Mouse (Mus musculus) lung, postnatal 10 days (tissue): ENCODE results near the gene St13.

Experiments
- DNase-seq: peaks from one replicate; pipeline ENCODE4 v3.0.0; 2021

Gene St13

DNA sequence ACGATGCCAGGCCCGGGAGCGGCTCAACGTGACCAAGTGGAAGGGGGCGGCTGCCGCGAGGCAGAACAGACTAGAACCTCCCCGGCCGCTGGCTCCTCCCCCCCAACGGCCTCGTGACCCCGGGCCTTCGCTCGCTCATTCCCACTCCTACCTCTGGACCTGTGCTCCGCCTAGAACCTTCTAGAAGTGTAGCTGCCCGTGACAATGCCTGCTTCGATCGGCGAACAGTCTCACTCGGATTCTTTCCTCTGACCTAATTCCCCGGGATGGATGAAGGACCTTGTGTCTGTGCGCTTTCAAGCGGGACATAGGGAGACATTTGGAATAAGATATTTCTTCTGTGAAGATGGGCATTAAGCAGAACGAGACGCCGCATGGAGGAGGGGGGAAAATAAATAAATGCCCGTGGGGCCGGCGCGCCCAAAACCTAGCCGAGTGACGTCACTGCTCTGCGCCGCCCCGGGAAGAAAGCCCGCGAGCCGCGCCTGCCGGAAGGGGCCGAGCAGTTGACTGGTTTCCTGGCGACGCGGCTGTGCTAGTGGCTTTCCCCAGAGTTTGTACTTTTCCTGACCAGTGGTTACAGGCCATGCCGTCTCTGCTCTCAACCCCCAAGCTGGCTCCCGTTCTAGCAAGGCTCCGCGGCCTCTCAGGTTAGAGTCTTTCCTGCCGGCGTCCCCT, at the start of gene St13, which contains the start of gene Xpnpep3:
St13 (minus strand) TSS at position 440 of the 678 bp plus-strand sequence.
Xpnpep3 (plus strand) TSS at position 501 of the 678 bp plus-strand sequence.
- DNase-seq = peak; percentile 99

DNA sequence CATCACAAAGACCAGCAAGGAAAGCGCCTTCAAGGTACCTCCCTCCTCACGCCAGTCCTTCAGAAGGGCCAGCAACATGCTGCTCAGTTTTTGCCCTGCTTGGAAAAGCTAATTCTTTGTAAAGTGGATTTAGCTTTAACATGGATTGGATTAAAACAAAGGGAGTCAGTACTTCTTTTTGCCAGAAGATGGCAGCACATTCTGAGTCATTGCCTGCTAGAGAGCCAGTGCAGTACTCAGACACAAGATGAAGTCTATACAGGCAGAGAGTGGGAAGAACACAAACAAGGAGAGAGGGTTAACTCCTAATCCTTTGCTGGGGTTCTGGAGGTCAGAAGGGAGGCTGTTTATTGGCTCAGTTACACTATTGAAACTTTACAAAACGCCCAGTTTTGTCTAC, 48.6 kb upstream of the St13 start:
- DNase-seq = peak; percentile 84

DNA sequence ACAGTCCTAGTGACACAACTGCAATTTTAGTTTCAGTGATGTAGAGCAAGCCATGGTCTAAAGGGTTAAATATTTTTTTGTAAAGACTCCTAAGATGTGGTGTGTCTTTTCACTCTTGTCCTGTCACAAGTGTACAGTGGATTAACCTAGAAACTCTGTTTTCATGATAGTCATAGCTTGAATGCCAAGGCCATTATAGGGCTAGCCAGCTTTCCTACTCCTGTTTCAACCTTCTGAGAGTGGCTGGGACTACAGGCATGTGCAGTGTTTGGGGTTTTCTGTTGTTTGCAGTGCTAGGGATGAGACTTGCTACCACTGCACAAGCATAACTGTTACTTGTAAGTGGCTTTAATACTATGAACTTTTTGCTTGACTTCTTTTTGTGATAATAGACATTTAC, 39.4 kb upstream of the St13 start:
- DNase-seq = no peak

DNA sequence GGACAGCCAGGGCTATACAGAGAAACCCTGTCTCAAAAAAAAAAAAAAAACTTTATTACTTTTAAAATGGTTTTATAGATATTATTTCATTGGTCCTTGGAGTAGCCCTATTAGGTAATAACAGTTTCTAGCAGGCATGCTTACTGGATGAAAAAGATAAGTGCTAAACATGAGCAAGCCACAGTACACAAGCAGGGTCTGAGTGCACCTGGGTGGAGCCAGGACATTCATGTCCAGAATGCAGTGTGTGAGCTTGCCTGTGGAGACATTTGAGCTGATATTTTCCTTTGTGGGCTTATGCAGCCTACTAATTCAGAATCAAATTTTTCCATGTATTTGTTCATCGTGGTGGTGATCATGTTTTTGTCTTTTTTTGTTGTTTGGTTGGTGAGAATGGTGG, 38.5 kb upstream of the St13 start:
- no peak for DNase-seq

DNA sequence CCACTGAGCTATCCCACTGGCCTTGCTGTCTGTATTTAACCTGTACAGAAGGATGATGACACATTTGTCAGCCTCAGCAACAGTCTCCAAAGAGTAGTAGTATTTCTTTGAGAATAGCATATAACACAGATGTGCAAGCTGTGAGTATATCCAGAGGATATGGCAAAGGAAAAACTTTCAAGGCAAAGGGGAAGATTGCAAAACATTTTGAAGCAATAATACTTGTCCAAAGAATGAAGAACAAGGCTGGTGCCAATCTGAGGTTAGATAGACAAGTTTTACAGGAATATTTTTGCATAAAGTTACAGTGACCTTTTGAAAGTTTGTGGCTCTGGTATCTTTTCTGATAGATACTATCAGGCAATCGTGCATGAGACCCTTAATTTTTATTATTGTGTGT, 31.3 kb upstream of the St13 start:
- no peak for DNase-seq

DNA sequence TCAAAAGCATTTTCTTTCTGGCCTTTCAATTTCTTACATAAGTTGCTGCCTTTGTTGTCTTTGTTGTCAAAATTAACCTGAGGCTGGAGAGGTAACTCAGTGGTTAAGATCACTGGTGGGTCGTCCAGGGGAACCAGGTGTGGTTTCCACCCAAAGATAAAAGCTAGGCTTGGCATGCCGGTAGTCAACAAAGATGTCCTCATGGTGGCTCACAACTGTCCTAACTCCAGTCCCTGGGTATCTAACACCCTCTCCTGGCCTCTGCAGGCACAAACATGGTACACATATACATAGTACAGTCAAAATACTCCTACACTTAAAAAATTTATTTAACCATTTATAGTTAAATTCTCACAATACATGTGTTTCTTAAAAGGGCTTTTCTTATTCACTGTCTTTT, 28.1 kb upstream of the St13 start:
- no peak for DNase-seq

- DNase-seq = no peak
Observed at GRCm38 (mm10) chr15:81425311-81425710, 25.4 kb upstream of the St13 start.

GRCm38 (mm10) chr15:81422156-81422681, 22.3 kb upstream of the St13 start:
- peak; percentile 5 for DNase-seq

DNA sequence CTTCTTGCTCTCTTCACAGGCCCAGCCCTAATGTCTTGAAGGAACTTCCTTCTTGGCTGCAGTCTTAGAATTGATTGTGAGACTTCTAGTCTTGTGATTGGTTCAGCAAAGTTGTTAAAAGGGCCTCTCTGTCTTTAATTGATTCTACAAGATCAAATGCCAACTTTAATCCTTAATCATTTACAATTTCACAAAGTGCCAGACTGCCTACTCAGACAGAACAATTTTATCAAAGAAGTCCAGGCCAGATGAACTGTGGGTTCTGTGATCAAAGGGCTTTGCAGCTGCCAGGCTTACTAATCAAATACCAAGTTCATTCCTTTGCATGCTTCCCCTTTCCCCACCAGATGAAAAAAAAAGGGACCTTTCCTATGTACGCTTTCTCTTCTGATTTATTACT, 21.6 kb upstream of the St13 start:
- peak; percentile 5 for DNase-seq

DNA sequence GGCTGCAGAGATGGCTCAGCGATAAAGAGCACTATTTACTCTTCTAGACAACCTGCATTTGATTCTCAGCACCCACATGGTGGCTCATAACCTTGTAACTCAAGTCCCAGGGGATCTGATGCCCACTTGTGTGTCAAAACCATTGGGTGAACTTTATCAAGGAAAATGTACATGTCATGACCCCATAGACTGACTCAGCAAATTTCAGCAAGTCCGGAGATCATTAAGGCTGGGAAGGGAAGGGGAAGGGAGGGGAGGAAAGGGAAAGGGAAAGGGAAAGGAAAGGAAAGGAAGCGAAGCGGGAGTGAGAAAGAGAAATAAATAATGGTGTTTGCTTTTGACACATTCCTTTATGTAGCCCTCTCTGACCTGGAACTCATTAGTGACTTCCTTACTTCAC, 18.2 kb upstream of the St13 start:
- no peak for DNase-seq

GRCm38 (mm10) chr15:81416763-81417310, 17.0 kb upstream of the St13 start:
- DNase-seq = peak; percentile 83

GRCm38 (mm10) chr15:81408199-81408598, 8.3 kb upstream of the St13 start, which contains the start of gene Dnajb7:
Gene Dnajb7, minus strand, starts transcription at chr15:81408299.
- no peak for DNase-seq

- no peak for DNase-seq
Observed at GRCm38 (mm10) chr15:81405008-81405407, 5.1 kb upstream of the St13 start.

- no peak for DNase-seq
Observed at GRCm38 (mm10) chr15:81399297-81399637, 610 bp downstream of the St13 start.

- DNase-seq = no peak
Observed at GRCm38 (mm10) chr15:81398189-81398588, 1.7 kb downstream of the St13 start.

DNA sequence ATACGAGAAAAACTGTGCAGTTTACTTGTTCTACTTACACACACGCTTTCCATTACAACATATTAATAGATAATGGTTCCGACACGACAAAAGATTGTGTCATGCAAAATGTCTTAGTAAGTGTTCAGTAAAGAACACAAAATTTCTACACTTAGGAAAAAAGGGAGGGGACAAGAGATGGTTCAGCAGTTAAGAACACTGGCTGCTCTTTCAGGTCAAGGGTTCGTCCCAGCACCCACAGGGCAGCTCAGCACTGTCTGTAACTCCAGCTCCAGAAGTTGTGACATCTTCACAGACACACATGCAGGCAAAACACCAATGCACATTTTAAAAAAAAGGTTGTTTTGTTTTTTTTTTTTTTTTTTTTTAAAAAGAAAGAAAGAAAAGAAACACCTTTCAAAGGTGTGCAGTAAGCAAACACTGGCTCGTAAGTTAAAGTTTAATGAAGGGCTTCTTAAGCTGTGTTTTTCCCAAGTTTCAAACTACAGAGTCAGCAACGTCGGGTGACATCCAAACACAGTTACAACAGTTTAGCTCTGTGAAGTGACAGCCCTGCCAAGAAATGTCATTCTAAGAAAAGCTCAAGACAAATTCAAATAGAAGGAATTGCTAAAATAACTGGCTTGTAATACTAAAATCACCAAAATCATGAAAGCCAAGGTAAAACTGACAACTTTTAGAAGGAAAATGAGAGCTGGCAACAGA, 5.5 kb downstream of the St13 start:
- DNase-seq = peak; percentile 3

GRCm38 (mm10) chr15:81392997-81393396, 6.9 kb downstream of the St13 start:
- peak; percentile 11 for DNase-seq

DNA sequence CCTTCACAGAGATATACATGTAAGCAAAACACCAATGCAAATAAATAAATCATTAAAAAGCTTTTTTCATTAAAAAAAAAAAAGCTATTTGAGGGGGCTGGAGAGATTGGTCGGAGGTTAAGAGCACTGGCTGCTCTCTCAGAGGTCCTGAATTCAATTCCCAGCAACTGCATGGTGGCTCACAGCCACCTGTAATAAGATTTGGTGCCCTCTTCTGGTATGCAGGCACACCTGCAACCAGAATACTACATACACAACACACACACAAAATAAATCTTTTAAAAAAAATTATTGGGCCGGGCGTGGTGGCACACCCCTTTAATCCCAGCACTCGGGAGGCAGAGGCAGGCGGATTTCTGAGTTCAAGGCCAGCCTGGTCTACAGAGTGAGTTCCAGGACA, 13.6 kb downstream of the St13 start:
- no peak for DNase-seq

GRCm38 (mm10) chr15:81378845-81379244, 21.0 kb downstream of the St13 start:
- DNase-seq = no peak

- DNase-seq = no peak
Observed at GRCm38 (mm10) chr15:81374621-81375020, 25.3 kb downstream of the St13 start.

DNA sequence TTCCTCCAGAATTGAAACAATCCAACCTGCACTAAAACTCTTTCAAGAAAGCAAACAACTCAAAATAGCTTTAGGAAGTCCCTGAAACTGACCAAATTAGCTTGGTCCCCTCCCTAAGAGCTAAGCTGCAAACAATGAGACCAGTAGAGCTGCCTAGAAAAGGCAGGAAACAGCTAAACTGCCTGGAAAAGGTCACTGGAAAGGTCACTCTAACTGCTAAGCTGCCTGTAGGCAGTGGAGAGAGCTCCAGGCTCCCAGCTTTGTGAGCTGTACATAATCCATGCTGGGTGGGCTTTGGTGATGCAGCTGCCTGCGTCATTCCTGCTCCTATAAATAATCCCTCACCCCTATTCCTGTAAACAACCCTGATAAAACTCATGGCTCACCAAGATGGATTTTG, 29.5 kb downstream of the St13 start:
- no peak for DNase-seq

DNA sequence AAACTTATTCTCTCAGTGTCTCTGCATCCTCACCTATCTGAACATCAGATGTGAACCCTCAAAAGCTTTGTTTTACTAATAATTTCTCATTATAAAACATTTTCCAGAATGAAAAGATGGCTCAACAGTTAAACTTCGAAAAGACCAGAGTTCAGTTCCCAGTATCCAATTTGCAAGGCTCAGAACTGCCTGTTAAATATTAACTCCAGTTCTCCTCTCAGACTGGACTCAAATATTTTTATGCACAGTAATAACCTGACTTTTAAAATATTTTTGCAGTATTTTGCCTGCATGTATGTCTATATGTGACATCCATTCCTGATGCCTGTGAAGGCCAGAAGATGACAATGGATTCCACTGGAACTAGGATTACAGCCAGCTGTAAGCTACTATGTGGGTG, 31.3 kb downstream of the St13 start:
- no peak for DNase-seq

- DNase-seq = no peak
Observed at GRCm38 (mm10) chr15:81366241-81366640, 33.6 kb downstream of the St13 start.

DNA sequence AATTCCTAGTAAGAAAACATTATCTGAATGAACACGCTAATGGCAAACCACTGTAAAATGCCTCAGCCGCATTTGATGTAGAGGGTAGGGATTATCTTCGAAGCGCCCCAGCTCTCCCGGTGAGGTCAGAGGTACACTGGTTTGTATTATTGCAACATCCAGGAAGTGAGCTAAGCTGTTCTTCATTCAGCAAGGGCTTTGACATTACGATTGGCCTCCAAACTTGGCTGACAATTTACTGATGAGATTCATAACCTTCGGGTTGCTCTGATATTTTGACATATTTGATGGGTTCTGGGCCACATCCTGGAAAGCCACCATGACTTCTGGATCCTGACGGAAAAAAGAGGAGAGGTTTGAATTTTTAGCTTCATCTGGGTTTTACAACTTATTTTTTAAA, 34.6 kb downstream of the St13 start:
- DNase-seq = no peak
